Mouse (Mus musculus) gastrocnemius, postnatal 36 days (tissue): Measurements from ENCODE around the gene Lgals1. TPM values are rescaled to one million over a fixed set of nuclear protein-coding genes. Genes with fewer than 3 reads are reported as not detected.

ENCODE experiments used
- microRNA-seq, 2 experiments: library from miRNA; unstranded; fragments of <30 nt; microRNA quantifications; one replicate each; pipeline ENCODE4 v1.2.0; 2021
- total RNA-seq, 2 experiments: library from RNA; stranded (reverse); gene quantifications; 2 replicates each; pipeline ENCODE4 v1.2.3; 2021

Gene Lgals1
- total RNA-seq, 2 experiments from 2014 or later: 188 to 289 TPM

Small RNAs within 50 kb of the gene (microRNA-seq; reads per million reads assigned to microRNA genes)
- gene Mir6955: 0 reads per million in 2 experiments

Other genes starting within 250 kb of the Lgals1 start
- gene Elfn2, start 208.0 kb upstream of the Lgals1 start, total RNA-seq: under 1 TPM; 0.02 to 0.08 TPM
- 1 to 10 TPM; 3.3 TPM for gene Mfng, start 153.2 kb upstream of the Lgals1 start, total RNA-seq
- gene Card10, start 123.7 kb upstream of the Lgals1 start, total RNA-seq: 1 to 10 TPM; 5.6 to 6.6 TPM
- gene Cdc42ep1, start 84.1 kb upstream of the Lgals1 start, total RNA-seq: 10 to 100 TPM in 1 of 2 experiments, 1 to 10 TPM in 1; 9.4 to 10.7 TPM
- gene Lgals2, start 71.2 kb upstream of the Lgals1 start, total RNA-seq: not detected
- gene Gga1, start 49.5 kb upstream of the Lgals1 start, total RNA-seq: 10 to 100 TPM; 34.1 to 34.9 TPM
- not detected for gene Gm49510, start 27.1 kb upstream of the Lgals1 start, total RNA-seq
- gene Sh3bp1, start 27.0 kb upstream of the Lgals1 start, total RNA-seq: 1 to 10 TPM; 2.0 to 2.1 TPM
- 1 to 10 TPM; 1.9 to 2.0 TPM for gene Pdxp, start 12.8 kb upstream of the Lgals1 start, total RNA-seq
- gene Nol12, start 8.2 kb downstream of the Lgals1 start, total RNA-seq: 10 to 100 TPM; 22.1 to 22.6 TPM
- gene Triobp, start 21.0 kb downstream of the Lgals1 start, total RNA-seq: 10 to 100 TPM; 35.6 to 42.3 TPM
- gene H1f0, start 101.7 kb downstream of the Lgals1 start, total RNA-seq: 10 to 100 TPM; 71.1 to 87.4 TPM
- gene Galr3, start 115.2 kb downstream of the Lgals1 start, total RNA-seq: not detected
- gene Ankrd54, start 136.2 kb downstream of the Lgals1 start, total RNA-seq: 1 to 10 TPM; 2.7 to 4.3 TPM
- 10 to 100 TPM; 46.6 to 52.6 TPM for gene Eif3l, start 148.5 kb downstream of the Lgals1 start, total RNA-seq
- gene Micall1, start 182.2 kb downstream of the Lgals1 start, total RNA-seq: 10 to 100 TPM; 11.8 to 13.5 TPM
- gene Polr2f, start 214.3 kb downstream of the Lgals1 start, total RNA-seq: 10 to 100 TPM; 65.9 to 67.1 TPM
- 1 to 10 TPM in 1 of 2 experiments, under 1 TPM in 1; 0.66 to 1.2 TPM for gene 1700088E04Rik, start 214.5 kb downstream of the Lgals1 start, total RNA-seq
- 1 to 10 TPM in 1 of 2 experiments, under 1 TPM in 1; 0.97 to 1.8 TPM for gene Sox10, start 238.5 kb downstream of the Lgals1 start, total RNA-seq